Mouse (Mus musculus) erythroblast, adult 5-6 weeks (primary cell): ENCODE data around the gene Tomm20. TPM values are rescaled to one million over a fixed set of nuclear protein-coding genes. Genes with fewer than 3 reads are reported as not detected.
"Not testable (repeated sequence)": the region's sequence is repeated elsewhere in the genome, so short reads cannot be mapped to it uniquely, and the experiment has no call there.

Source experiments
- ATAC-seq: replicated peaks from 2 replicates; pipeline ENCODE4 v1.8.0; 2016; ENCODE audit warnings: moderate number of reproducible peaks, mild to moderate bottlenecking, moderate TSS enrichment, inconsistent platforms; ENCODE audit not compliant: poor library complexity, low FRiP score, severe bottlenecking
- total RNA-seq, 2 experiments: library from RNA; stranded (forward) in 1 of 2; stranded (reverse) in 1 of 2; fragments of 150-400 nt in 1 of 2; fragments of 200-764, 138-1000 nt in 1 of 2; gene quantifications; 2 replicates each; pipeline versions ENCODE4 v1.2.3 to v1.2.4; 2015 to 2017; ENCODE audit warnings: low replicate concordance in 2 of 2

Tomm20 gene
- total RNA-seq, 2 experiments from 2014 or later, result 15.8 to 56.2 TPM

DNA sequence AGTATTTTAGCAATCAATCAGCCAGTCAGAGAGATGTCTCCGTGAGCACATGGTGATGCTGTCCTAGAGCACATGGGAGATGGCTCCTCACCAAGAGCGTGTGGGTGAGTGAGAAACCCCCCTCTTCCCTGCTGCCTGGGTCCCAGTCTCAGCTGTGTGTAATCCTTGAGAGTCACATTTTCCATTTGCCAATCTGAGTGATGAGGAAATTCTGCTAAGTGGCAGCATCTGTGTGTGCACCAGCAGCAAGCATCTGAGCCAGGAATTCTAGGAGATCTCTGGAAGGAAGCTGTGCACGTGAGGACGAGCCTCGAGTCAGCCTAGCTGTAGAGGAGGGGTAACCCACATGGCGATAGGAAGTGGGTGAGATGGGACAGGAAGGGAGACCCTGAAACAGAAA, 50.5 kb downstream of the Tomm20 start:
- no peak for ATAC-seq

DNA sequence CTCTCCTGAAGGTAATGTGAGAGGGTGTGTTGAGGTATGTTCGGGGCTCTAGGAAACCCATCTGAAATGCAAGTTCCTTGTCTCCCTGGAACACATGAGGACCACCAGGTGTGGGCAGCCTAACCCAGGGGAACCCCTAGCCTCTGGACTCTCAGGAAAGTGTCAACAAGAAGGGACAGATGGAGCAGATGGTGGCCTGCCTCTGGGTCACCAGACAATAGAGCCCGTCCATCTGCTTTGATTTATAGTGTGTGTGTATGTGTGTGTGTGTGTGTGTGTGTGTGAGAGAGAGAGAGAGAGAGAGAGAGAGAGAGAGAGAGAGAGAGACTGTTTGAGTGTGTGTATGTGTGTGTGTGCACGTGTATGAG, 58.0 kb downstream of the Tomm20 start:
- ATAC-seq, result no peak

DNA sequence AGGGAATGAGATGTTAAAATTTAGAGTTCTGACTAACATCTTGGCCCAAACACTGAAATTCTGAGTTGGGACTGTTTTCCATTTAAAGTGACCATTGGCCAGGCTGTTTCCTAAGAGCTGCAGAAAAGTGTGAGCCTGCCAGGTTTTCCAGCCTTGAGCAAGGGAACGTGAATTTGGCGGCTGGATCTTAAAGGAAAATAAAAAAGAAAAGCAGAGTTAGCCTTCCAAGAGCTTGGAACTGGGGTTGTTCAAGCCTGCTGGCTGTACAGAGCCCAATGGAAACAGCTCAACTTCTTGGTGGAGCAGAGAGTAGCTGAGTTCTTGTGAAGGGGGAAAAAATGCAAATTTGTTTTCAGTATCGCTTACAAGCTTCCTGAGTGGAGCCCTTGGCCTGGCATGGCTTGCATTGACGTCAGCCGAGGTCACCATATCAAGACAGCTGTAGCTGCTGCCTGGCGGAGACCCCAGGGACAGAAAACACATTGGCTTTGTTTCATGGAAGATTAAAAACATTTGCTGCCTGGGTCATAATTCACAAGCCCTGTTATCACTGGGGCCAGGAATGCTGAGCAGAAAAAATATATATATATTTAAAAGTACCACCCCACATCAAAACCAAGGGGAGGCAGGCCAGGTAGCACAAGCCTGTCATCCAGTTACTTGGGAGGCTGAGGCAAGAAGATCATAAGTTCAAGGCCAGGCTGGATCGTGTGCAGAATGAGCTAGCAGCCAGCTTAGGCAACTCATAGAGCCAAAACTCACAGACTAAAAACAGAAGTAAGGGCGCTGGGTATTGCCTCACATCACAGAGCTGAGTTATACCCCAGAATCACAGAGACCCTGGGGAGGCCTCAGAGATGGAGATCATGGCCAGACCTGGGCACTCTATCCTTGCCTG, 58.7 kb downstream of the Tomm20 start:
- ATAC-seq, result no peak

DNA sequence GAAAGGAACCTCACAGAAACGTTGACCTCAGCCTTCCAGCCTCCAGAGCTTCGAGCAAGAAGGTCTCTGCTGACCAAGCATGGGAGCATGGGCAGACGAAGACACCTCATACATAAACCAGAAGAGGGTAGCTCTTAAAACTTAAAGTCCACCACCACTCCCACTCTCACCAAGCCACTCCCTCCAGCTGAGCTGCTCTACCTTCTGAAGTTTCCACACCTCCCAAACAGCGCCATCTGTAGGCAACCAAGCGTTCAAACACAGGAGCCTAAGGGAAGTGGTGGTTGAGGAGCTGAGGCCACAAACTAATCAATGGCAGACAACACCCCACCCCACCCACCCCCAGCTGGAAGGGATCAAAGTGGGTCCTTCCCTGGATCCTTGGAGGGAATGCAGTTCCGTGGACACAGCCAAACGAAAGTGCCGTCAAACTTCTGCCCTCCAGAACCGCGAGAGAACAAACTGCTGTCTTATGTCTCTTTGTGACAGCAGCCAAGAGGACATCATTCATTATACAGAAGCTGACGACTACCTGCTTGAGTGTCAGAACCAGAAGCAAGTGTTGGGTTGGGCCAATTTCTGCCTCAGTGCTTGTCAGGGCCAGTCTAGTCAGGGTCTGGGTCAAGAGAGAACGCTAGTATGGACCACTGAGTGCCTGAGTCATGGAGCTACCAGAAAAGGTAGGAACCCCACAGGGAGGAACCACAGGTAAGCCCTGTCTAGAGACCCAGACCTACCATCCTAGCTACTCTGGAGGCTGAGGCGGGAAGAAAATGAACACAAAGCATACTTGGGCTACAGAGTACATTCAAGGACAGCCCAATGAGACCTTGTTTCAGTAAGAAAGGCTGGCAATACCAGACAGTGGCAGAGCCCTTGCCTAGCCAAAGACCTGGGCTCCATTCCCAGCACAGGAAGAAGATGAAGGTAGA, 59.8 kb downstream of the Tomm20 start:
- no peak for ATAC-seq

DNA sequence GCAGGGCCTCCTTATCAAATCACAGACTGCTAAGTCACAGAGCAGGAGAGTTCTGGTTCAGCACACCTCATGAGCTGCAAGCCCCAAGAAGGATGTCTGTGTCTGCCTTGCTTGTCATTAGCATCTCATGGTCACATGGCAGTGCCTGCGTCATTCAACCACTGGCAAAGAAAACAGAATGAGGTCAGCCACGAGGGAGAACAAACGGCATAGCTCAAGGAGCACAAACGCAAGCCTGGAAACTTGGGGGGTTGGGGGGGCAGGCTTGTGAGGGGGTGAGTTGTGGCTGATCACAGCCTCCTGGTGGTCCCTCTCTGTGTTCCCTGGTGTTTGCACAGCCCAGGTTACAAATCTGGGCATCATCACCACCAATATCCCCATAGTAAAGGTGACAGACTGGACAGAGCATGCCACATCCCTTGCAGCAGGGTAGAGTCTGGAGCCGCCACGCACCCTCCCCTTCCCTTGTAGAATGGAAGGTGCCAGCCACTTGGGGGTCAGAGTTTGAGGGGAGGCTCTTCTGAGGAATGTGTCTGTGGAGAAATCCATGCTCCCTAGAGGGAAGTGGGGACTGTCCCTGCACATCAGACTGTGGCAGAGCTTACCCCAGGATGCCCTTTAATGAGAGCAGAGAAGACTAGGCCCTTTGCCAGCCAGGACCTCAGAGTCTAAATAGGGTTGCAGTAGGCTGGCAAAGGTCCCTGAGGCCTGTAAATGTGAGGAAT, 61.3 kb downstream of the Tomm20 start:
- ATAC-seq, result no peak

DNA sequence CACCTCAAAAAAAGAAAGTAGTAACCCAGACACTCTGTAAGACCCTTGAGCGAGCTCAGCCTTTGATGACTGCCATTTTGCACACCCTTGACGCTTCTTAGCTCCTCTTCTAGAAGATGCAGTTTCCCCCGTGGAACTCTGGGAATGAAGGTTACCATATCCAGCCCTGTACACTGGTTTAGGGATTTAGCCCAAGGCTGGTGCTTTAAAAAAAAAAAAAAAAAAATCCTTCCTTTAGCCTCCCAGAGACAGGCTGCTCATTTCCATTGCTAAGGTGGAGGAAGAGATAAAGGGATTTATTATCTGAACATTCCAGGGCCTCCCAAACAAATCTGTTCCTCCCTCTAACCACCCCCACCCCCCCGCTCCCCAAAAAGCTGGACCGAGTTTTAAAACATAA, 61.9 kb downstream of the Tomm20 start:
- no peak for ATAC-seq

DNA sequence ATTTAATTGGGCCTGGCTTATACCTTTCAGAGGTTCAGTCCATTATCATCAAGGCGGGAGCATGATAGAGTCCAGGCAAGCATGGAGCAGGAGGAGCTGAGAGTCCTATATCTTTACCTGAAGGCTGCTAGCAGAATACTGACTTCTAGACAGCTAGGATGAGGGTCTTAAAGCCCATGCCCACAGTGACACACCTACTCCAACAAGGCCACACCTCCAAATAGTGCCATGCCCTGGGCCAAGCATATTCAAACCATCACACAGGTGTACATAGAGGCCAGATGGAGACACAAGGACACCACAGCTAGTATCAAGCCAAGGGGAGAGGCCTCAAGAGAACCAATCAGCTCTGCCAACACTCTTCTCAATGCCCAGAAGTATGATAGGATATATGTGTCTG, 63.1 kb downstream of the Tomm20 start:
- not testable (repeated sequence) for ATAC-seq

DNA sequence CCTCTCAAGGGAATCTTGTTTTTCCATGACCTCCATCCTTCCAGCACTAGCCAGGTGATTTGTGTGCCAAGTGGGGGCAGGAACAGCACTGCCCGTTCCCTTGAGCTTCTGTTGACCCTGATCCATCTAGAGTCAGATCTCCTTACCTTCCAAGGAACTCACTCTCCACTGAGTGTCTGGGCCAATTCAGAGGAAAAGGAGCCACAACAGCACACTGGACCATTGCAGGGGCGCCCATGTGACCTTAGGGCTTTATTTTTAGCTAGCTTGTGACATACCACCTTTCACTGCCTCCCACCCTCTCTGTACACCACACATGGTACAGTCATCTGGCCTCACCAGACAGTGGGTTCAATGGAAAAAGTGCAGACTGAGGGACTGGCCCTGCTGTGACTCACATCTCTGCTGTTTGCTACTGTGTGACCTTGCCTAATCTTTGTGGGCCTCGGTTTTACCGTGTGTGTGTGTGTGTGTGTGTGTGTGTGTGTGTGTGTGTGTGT, 64.0 kb downstream of the Tomm20 start:
- no peak for ATAC-seq

Other genes starting within 250 kb of the Tomm20 start
- gene Rbm34, start 25.2 kb upstream of the Tomm20 start, total RNA-seq (2015; ENCODE audit: low replicate concordance), result 5.2 and 10.6 TPM in 2 replicates
- gene Rbm34, start 25.2 kb upstream of the Tomm20 start, total RNA-seq (2017; ENCODE audit: low replicate concordance), result 3.8 and 5.7 TPM in 2 replicates
- 1.5 and 2.7 TPM in 2 replicates for gene Pard3, start 118.0 kb upstream of the Tomm20 start, total RNA-seq (2015; ENCODE audit: low replicate concordance)
- 4.2 and 5.8 TPM in 2 replicates for gene Pard3, start 118.0 kb upstream of the Tomm20 start, total RNA-seq (2017; ENCODE audit: low replicate concordance)